Mouse (Mus musculus): ENCODE results near the gene E330034G19Rik.
"Not testable (repeated sequence)": the region's sequence is repeated elsewhere in the genome, so short reads cannot be mapped to it uniquely, and the experiment has no call there.

E330034G19Rik gene

DNA sequence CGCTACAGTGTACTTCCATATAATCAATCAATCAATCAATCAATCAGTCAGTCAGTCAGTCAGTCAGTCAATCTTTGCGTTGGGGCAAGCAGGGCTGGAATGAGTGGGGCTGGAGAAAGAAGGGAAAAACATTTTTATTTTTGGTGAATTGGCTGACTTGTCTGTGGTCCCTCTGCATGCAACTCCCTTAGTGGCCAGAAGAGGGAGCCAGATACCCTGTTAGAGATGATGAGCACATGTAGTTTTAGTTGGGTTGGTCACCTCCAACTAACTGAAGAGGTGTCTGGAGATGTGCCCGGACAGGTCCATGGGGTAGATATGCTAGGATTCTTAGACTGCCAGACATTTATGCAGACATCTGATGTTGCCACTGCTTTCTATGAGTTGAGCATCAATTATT lies 18.1 kb downstream of the E330034G19Rik start:
- no peak for DNase-seq (ENCODE audit: extremely low read depth, insufficient read length, low spot score)

DNA sequence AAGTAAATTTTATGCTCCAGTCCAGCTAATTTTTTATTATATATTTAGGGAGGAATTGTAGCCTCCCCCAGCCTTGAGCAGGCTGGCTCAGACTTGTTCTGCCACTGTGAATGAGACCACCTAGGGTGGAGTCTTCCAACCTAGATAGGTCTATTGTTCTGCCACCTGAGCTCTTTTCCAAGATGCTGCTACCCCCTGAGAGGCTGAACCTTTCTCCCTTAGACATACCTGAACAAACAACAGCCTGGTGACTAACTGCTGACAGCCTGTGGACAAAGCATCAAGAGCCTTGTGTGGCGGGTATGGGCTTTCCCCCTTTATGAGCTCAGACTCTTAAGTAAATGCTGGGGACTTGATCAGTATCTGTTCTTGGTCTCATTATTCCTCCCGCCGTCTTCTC lies 54.0 kb downstream of the E330034G19Rik start:
- DNase-seq (ENCODE audit: extremely low read depth, insufficient read length, low spot score) = not testable (repeated sequence)

- peak; percentile 51 for DNase-seq (ENCODE audit: extremely low read depth, insufficient read length, low spot score)
Measured at GRCm38 (mm10) chr14:24358295-24358951, 65.4 kb downstream of the E330034G19Rik start.
